Mouse (Mus musculus): ENCODE measurements at regions not wholly inside any gene's neighbourhood (a gene's known extent, or its start where the extent isn't known, plus 50 kb on each side); places are given as distances from the start of the nearest gene placed in this dataset.

GRCm38 (mm10) chr16:29745486-29745885, 166.4 kb downstream of the Opa1 start:
- TF ChIP-seq TCF12 (IDR thresholded peaks at IDR 0.05; ENCODE audit: insufficient read depth, poor library complexity, severe bottlenecking), result no peak
- no peak for TF ChIP-seq POLR2A (IDR thresholded peaks at IDR 0.05; ENCODE audit: insufficient read length, low read depth)
- no peak for TF ChIP-seq MYOG (IDR thresholded peaks at IDR 0.05; ENCODE audit: control insufficient read depth in 1 of 3, insufficient read depth in 1 of 3, insufficient read length in 2 of 3, low read depth in 2 of 3)
- TF ChIP-seq USF1 (IDR thresholded peaks at IDR 0.05; ENCODE audit: low read depth), result no peak
- TF ChIP-seq POLR2AphosphoS2 (IDR thresholded peaks at IDR 0.05; ENCODE audit: insufficient read length, low read depth), result no peak
- no peak for TF ChIP-seq MYOD1 (IDR thresholded peaks at IDR 0.05; ENCODE audit: control insufficient read depth in 1 of 3, insufficient read length in 2 of 3, low read depth in 2 of 3)
- TF ChIP-seq SRF (IDR thresholded peaks at IDR 0.05; ENCODE audit: control insufficient read depth, insufficient read length, low read depth), result no peak
- TF ChIP-seq REST (IDR thresholded peaks at IDR 0.05; ENCODE audit: insufficient read depth, insufficient read length), result no peak
